Mouse (Mus musculus) heart, embryonic 14.5 days (tissue): ENCODE measurements at regions not wholly inside any gene's neighbourhood (a gene's known extent, or its start where the extent isn't known, plus 50 kb on each side); places are given as distances from the start of the nearest gene placed in this dataset.

Experiments used
- ATAC-seq: fragments of 200-750 bp; cut with Nextera tagmentation; 2 replicates; pipeline ENCODE4 v1.8.0; 2017; ENCODE audit warnings: low read depth, moderate TSS enrichment; ENCODE audit not compliant: insufficient number of reproducible peaks, insufficient read depth, low FRiP score
- H3K27ac ChIP-seq, 2 experiments: fragments of 200-500 bp in 1 of 2; fragments of 300-500 bp in 1 of 2; sonication (generic) in 1 of 2; replicated peaks in 1 of 2; 2 replicates each; pipeline ENCODE4 v1.5.1; 2012 to 2014; ENCODE audit warnings: low read depth in 2 of 2, low read length in 2 of 2, control low read depth in 1 of 2, mild to moderate bottlenecking in 1 of 2, mixed read lengths in 1 of 2; ENCODE audit not compliant: control insufficient read depth in 1 of 2, insufficient read depth in 1 of 2
- H3K27me3 ChIP-seq: fragments of 300-500 bp; sonication (generic); 2 replicates; pipeline ENCODE4 v1.6.1; 2014; ENCODE audit warnings: mild to moderate bottlenecking, low read length, control low read depth; ENCODE audit not compliant: control insufficient read depth, insufficient read depth
- H3K36me3 ChIP-seq: fragments of 300-500 bp; sonication (generic); 2 replicates; pipeline ENCODE4 v1.6.1; 2014; ENCODE audit warnings: mild to moderate bottlenecking, control low read depth, low read length, mixed read lengths; ENCODE audit not compliant: control insufficient read depth, insufficient read depth
- H3K4me1 ChIP-seq, 2 experiments: fragments of 200-500 bp in 1 of 2; fragments of 300-500 bp in 1 of 2; sonication (generic) in 1 of 2; 2 replicates each; pipeline ENCODE4 v1.6.1; 2012 to 2014; ENCODE audit warnings: low read length in 2 of 2, control low read depth in 1 of 2, mixed read lengths in 1 of 2; ENCODE audit not compliant: control insufficient read depth in 2 of 2, insufficient read depth in 2 of 2
- H3K4me2 ChIP-seq: fragments of 300-500 bp; sonication (generic); 2 replicates; pipeline ENCODE4 v1.6.1; 2014; ENCODE audit warnings: mild to moderate bottlenecking, low read length
- H3K4me3 ChIP-seq, 2 experiments: fragments of 200-500 bp in 1 of 2; fragments of 300-500 bp in 1 of 2; sonication (generic) in 1 of 2; 2 replicates each; pipeline ENCODE4 v1.5.1; 2012 to 2014; ENCODE audit warnings: low read length in 2 of 2, mild to moderate bottlenecking in 2 of 2, control low read depth in 1 of 2, low read depth in 1 of 2, moderate library complexity in 1 of 2; ENCODE audit not compliant: control insufficient read depth in 1 of 2, insufficient read depth in 1 of 2
- H3K9ac ChIP-seq: fragments of 300-500 bp; sonication (generic); 2 replicates; pipeline ENCODE4 v1.6.1; 2014; ENCODE audit warnings: mild to moderate bottlenecking, low read length
- H3K9me3 ChIP-seq: fragments of 300-500 bp; sonication (generic); 2 replicates; pipeline ENCODE4 v1.6.1; 2016; ENCODE audit warnings: low read length, control low read depth; ENCODE audit not compliant: control insufficient read depth
- WGBS: fragments of 180-500 bp; shearing (Covaris S2); extraction: QIAGEN DNeasy Blood & Tissue Kit; methylation state at CpG from one replicate; pipeline ENCODE4 v1.1.7; 2014; 5-methylcytosine and 5-hydroxymethylcytosine counted together

GRCm38 (mm10) chr2:145003509-145003908 is 164.0 kb upstream of the Slc24a3 start:
- H3K9me3 ChIP-seq: no peaks in the 10 kb centered on the region
- 62% methylated on average over 2 of the region's 2 CpGs for WGBS
- H3K27me3 ChIP-seq: no peaks in the 10 kb centered on the region
- no peaks in the 10 kb centered on the region for H3K4me1 ChIP-seq
- H3K4me2 ChIP-seq: no peak overlapping the region
- no peak for ATAC-seq
- no peak overlapping the region for H3K4me3 ChIP-seq
- no peaks in the 10 kb centered on the region for H3K36me3 ChIP-seq
- no peak overlapping the region for H3K27ac ChIP-seq
- no peak overlapping the region for H3K9ac ChIP-seq

GRCm38 (mm10) chr2:145010674-145011073 is 156.9 kb upstream of the Slc24a3 start:
- H3K4me1 ChIP-seq: no peaks in the 10 kb centered on the region
- H3K27me3 ChIP-seq: no peaks in the 10 kb centered on the region
- no peaks in the 10 kb centered on the region for H3K36me3 ChIP-seq
- H3K4me3 ChIP-seq: no peak overlapping the region
- no peaks in the 10 kb centered on the region for H3K9me3 ChIP-seq
- ATAC-seq: no peak
- no peak overlapping the region for H3K27ac ChIP-seq
- no peak overlapping the region for H3K4me2 ChIP-seq
- no peak overlapping the region for H3K9ac ChIP-seq

GRCm38 (mm10) chr2:145011221-145011620 is 156.3 kb upstream of the Slc24a3 start:
- 32% methylated on average over 4 of the region's 4 CpGs for WGBS
- H3K36me3 ChIP-seq: no peaks in the 10 kb centered on the region
- no peaks in the 10 kb centered on the region for H3K9me3 ChIP-seq
- no peak overlapping the region for H3K9ac ChIP-seq
- H3K4me2 ChIP-seq: no peak overlapping the region
- no peaks in the 10 kb centered on the region for H3K4me1 ChIP-seq
- H3K27ac ChIP-seq: no peak overlapping the region
- no peak for ATAC-seq
- no peaks in the 10 kb centered on the region for H3K27me3 ChIP-seq
- H3K4me3 ChIP-seq: no peak overlapping the region

GRCm38 (mm10) chr2:145015951-145016350 is 151.6 kb upstream of the Slc24a3 start:
- 72% methylated on average over 5 of the region's 5 CpGs for WGBS

GRCm38 (mm10) chr2:145016939-145017338 is 150.6 kb upstream of the Slc24a3 start:
- peaks cover 0 to 11% of the 10 kb centered on the region in 2 experiments; a peak in 1 of 4 replicates for H3K4me1 ChIP-seq
- no peaks in the 10 kb centered on the region for H3K36me3 ChIP-seq
- no peak for ATAC-seq
- no peaks in the 10 kb centered on the region for H3K27me3 ChIP-seq
- no peak overlapping the region for H3K9ac ChIP-seq
- H3K4me3 ChIP-seq: no peak overlapping the region
- H3K27ac ChIP-seq: no peak overlapping the region; a peak in 1 of 4 replicates
- no peaks in the 10 kb centered on the region for H3K9me3 ChIP-seq
- H3K4me2 ChIP-seq: no peak overlapping the region

More at GRCm38 (mm10) chr2:145015951-145016350, 151.6 kb upstream of the Slc24a3 start:
- no peak for ATAC-seq
- Histone ChIP-seq H3K27me3 (no peaks in the 10 kb centered on the region), H3K9ac (no peak overlapping the region), H3K4me3 (no peak overlapping the region), H3K4me1 (peaks cover 0 to 11% of the 10 kb centered on the region in 2 experiments; a peak in 1 of 4 replicates), H3K4me2 (no peak overlapping the region), H3K27ac (no peak overlapping the region), H3K36me3 (no peaks in the 10 kb centered on the region), H3K9me3 (no peaks in the 10 kb centered on the region)

- H3K9ac ChIP-seq: no peak overlapping the region
- H3K9me3 ChIP-seq: no peaks in the 10 kb centered on the region
- H3K27me3 ChIP-seq: no peaks in the 10 kb centered on the region
- H3K4me1 ChIP-seq: peaks cover 0 to 11% of the 10 kb centered on the region in 2 experiments; a peak in 1 of 4 replicates
- H3K4me3 ChIP-seq: no peak overlapping the region
- 9% methylated on average over 2 of the region's 2 CpGs for WGBS
- no peak overlapping the region for H3K4me2 ChIP-seq
- H3K27ac ChIP-seq: peak overlapping the region; percentile 5 to 42; a peak in 3 of 4 replicates
- ATAC-seq: peak; percentile 68
- H3K36me3 ChIP-seq: no peaks in the 10 kb centered on the region
Observed at GRCm38 (mm10) chr2:145017625-145018167, 149.9 kb upstream of the Slc24a3 start.

- no peak overlapping the region for H3K9ac ChIP-seq
- H3K4me2 ChIP-seq: no peak overlapping the region
- 79% methylated on average over 2 of the region's 2 CpGs for WGBS
- H3K27ac ChIP-seq: no peak overlapping the region
- H3K4me1 ChIP-seq: no peaks in the 10 kb centered on the region
- no peaks in the 10 kb centered on the region for H3K36me3 ChIP-seq
- no peaks in the 10 kb centered on the region for H3K9me3 ChIP-seq
- no peaks in the 10 kb centered on the region for H3K27me3 ChIP-seq
- H3K4me3 ChIP-seq: no peak overlapping the region
- no peak for ATAC-seq
Observed at GRCm38 (mm10) chr2:145047743-145048142, 119.8 kb upstream of the Slc24a3 start.
